Mouse (Mus musculus): ENCODE data around the gene Cep135. TPM values are rescaled to one million over a fixed set of nuclear protein-coding genes. Genes with fewer than 3 reads are reported as not detected.

The Cep135 gene
- total RNA-seq, 2 experiments from 2014 or later, result 9.6 to 13.7 TPM

DNA sequence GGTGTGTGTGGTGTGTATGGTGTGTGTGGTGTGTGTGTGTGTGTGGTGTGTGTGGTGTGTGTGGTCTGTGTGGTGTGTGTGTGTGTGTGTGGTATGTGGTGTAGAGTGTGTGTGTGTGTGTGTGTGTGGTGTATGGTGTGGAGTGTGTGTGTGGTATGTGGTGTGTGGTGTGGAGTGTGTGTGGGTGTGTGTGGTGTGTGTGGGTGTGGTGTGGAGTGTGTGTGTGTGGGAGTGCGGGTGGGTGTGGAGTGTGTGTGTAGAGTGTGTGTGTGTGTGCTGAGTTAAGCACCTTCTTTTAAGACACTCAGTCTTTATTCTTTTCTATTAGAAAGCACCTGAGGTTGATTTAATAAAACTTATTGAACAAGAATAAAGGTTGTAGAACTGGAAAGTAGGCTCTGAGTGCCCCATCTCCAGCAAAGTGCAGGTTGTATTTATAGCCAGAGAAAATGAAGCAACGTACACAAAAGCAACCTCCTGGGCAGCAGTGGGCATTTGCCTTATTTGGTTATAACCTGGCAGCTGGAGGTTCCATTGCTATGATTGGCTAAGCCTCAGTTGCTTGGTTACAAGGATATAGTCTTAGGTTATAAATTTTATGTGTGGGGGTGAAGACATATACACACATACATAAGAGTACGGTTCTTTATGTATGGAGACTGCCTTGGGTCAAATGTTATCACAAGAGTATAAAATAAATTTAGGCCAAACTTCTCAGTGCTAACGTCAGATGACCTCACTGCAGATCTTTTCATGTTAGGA, 93.6 kb downstream of the Cep135 start:
- no peak for ATAC-seq (replicated peaks; ENCODE audit: poor library complexity)

DNA sequence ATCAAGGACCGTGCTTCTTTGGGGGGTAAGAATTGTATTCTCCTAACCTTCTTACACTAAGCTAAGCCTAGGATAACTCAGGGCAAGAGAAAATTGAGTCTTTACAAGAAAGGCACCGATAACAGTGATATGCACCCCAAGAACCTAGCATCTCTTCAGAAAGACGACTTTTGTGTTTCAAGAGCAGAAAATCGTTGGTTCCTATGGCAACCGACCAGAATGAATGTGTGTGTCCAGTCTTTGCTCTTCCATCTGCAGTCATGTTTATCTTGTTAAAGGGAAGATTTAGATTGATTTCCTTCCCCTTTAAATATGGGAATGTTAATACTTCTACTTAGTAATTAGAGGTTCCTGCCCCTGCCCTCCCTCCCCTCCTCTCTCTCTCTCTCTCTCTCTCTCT, 95.0 kb downstream of the Cep135 start:
- no peak for ATAC-seq (replicated peaks; ENCODE audit: poor library complexity)

DNA sequence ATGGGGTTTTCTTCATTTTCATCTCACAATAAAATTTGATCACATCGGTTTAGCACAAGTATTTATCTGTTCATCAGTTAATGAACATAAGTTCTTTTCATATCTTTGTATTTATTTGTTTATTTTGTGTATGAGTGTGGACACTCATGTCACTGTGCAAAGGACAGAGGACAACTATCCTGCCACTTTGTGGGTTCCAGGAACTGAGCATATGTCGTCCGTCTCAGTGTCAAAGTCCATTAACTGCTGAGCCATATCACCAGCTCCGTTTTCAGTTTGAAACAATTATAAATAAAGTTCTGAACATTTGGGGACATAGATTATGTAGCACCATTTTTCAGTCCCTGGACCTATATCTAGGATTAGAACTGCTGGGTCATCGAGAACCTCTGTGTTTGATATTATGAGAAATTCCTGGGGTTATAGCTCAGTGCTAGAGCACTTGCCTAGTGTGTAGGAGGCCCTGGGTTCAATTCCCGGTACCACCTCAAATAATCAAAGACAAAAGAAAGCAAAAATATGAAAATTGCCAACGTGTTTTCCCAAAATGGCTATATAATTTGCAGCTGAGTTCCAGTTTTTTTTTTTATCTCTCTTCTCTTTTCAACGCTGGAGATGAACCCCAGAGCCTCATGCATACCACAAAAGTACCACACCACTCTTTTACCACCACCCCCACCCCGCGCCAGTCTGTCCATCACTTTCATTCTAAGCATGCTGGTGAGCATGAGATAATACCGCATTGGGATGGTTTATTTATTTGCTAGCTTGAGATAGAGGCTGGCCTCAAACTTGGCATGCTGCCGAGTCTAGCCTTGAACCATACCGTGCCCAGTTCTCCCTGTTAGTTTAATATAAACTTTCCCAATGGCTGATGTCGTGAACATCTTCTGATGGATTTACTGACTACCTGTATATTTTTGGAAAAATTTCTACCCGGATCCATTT, 96.4 kb downstream of the Cep135 start:
- ATAC-seq (replicated peaks; ENCODE audit: poor library complexity), result peak; percentile 94

DNA sequence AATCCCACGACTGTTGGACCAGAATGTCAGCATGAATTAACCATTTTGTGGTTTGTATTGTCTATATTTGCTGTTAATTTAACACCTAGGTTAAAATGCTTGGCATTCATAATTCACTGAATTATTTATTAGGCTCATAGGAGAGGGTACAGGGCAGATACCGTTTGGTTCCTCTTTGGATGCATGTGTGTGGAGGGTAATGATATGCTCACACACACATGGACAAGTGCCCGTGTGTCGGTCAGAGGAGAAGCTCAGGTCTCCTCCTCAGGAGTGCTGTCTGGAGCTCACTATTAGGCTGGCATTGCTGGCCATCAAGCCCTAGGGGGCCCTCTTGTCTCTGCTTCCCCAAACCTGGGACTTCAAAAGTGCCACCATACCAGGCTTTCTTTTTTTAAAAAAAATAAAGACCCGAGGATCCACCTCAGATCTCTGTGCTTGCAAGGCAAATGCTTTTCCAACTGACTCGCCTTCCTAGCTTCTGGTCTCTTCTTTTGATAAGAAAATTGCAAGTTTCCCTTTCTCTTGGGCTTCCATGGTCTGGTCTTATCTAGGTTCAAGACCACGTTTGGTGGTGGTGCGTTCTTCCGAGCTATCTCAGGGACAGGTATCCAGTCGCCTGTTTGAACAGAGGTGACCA, 99.6 kb downstream of the Cep135 start:
- ATAC-seq (replicated peaks; ENCODE audit: poor library complexity), result peak; percentile 40

DNA sequence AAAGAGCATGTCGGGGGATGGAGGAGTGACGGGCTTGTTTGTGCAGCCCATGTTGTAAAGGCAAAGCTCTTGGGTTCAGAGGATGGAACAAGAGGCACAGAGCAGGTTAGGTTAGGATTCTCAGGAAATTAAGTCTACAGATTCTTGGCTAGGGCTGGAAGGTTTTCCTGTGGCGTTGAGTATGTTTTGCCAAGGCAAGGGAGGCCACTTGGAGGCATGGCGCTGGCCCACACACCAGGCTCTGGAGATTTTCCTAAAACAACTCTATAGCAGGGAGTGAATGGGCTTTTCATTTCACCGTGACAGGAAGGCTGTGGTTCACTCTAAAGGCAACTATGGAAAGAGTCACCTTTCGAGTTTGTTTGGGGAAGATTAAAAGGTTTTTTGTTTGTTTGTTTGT, 100.1 kb downstream of the Cep135 start:
- no peak for ATAC-seq (replicated peaks; ENCODE audit: poor library complexity)

DNA sequence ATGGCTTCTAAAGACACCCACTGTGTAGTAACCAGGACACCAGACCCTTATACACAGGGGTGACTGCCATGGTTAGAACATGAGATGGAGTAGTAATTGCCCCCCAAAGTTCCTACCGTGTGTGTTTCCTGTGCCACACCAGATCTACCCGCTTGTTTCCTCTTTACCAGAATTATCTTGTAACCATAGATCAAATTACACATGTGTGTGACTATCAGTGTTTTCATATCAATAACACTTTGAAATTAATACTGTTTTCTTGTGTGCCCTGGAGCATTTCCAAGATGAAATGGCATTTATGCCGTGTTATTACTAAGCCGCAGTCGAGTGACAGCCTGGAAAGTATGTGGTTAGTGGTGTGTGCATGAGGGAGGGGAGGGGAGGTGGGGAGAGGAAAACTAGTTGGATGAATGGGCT, 101.7 kb downstream of the Cep135 start:
- ATAC-seq (replicated peaks; ENCODE audit: poor library complexity), result peak; percentile 69

DNA sequence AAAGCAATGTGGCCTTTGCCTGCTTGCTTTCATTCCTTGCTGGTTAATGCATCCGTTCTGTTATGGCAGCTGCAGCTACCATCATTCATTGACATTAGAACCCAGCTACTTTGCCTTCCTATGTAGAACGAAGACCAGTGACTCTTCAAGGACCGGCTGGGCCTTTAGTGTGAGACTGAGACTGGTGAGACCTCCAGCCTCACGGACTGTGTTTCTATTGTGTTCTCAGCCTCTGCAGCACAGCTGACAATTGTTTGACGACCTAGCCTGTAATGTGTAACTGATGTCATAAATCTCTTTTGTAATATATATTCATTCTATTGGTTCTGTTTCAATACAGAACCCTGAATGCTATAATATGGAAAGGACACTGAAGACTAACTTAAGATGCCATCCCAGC, 102.8 kb downstream of the Cep135 start:
- no peak for ATAC-seq (replicated peaks; ENCODE audit: poor library complexity)

DNA sequence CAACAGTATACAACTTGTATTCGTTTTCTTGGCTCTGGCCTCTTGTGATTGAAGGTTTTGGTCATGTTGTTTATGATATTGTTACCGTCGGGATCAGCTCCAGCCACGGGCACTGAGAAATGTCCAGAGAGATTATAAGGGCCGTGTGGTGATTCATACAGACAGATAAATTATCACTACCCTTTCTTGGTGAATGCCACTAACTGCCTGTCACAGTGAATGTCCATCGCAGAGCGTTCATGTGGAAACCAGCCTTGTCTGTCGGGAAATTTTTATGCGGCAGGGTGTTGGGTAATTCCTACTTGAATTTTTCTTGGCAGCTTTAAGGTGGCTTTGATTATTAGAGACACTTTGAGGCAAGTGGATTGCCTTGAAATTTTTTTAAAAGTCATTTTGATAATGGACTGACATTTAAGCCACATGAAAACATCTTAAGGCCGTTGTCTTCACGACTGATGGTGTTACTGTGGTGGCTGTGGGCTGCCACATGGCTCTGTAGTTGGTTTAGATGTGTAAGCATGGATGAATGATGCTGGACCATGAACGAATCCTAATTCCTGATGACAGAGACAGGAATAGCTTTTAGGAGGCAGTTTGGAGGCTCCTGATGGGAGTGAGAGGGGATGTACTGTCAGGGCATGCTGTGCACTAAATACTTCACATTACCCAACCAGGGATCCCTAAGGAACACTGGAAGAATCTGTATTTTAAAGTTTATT, 103.4 kb downstream of the Cep135 start:
- no peak for ATAC-seq (replicated peaks; ENCODE audit: poor library complexity)

Other genes starting within 250 kb of the Cep135 start
- not detected in 2 replicates for gene Nmu, start 224.9 kb upstream of the Cep135 start, total RNA-seq (2015)
- gene Nmu, start 224.9 kb upstream of the Cep135 start, total RNA-seq (2017), result not detected in 2 replicates
- not detected in 2 replicates for gene Gm7271, start 104.7 kb upstream of the Cep135 start, total RNA-seq (2015)
- gene Gm7271, start 104.7 kb upstream of the Cep135 start, total RNA-seq (2017), result not detected in 2 replicates
- 52.2 and 60.5 TPM in 2 replicates for gene Exoc1, start 59.4 kb upstream of the Cep135 start, total RNA-seq (2015)
- gene Exoc1, start 59.4 kb upstream of the Cep135 start, total RNA-seq (2017), result 52.0 and 67.5 TPM in 2 replicates
- gene C530008M17Rik, start 67.8 kb downstream of the Cep135 start, total RNA-seq (2015), result 2.9 and 3.7 TPM in 2 replicates
- 0.21 and 1.3 TPM in 2 replicates for gene C530008M17Rik, start 67.8 kb downstream of the Cep135 start, total RNA-seq (2017)

Data from megakaryocyte progenitor cell, adult 5-6 weeks (primary cell).